Mouse (Mus musculus) intestine, embryonic 16.5 days (tissue): ENCODE results near the gene Zer1. TPM values are rescaled to one million over a fixed set of nuclear protein-coding genes. Genes with fewer than 3 reads are reported as not detected.
A peak's percentile ranks its signal among the peaks of the same experiment; 100 is the strongest.
"Not testable (repeated sequence)": the region's sequence is repeated elsewhere in the genome, so short reads cannot be mapped to it uniquely, and the experiment has no call there.

Source experiments
- ATAC-seq: fragments of 200-750 bp; cut with Nextera tagmentation; 2 replicates; pipeline ENCODE4 v1.8.0; 2017; ENCODE audit warnings: moderate TSS enrichment, moderate library complexity
- H3K27ac ChIP-seq: fragments of 300-500 bp; sonication (generic); 2 replicates; pipeline ENCODE4 v1.5.1; 2014; ENCODE audit warnings: mild to moderate bottlenecking, low read length
- H3K27me3 ChIP-seq: fragments of 300-500 bp; sonication (generic); replicated peaks from 2 replicates; pipeline ENCODE4 v1.6.1; 2014; ENCODE audit warnings: low read length, control low read depth, mixed read lengths; ENCODE audit not compliant: control insufficient read depth, insufficient read depth
- H3K36me3 ChIP-seq: fragments of 300-500 bp; sonication (generic); 2 replicates; pipeline ENCODE4 v1.6.1; 2014; ENCODE audit warnings: low read length, control low read depth; ENCODE audit not compliant: control insufficient read depth, insufficient read depth
- H3K4me1 ChIP-seq: fragments of 300-500 bp; sonication (generic); 2 replicates; pipeline ENCODE4 v1.6.1; 2014; ENCODE audit warnings: low read length, control low read depth, mixed read lengths; ENCODE audit not compliant: control insufficient read depth, insufficient read depth
- H3K4me2 ChIP-seq: fragments of 300-500 bp; sonication (generic); 2 replicates; pipeline ENCODE4 v1.6.1; 2014; ENCODE audit warnings: low read depth, low read length, control low read depth
- H3K4me3 ChIP-seq: fragments of 300-500 bp; sonication (generic); 2 replicates; pipeline ENCODE4 v1.5.1; 2014; ENCODE audit warnings: mild to moderate bottlenecking, low read length
- H3K9ac ChIP-seq: fragments of 300-500 bp; sonication (generic); 2 replicates; pipeline ENCODE4 v1.6.1; 2014; ENCODE audit warnings: low read depth, low read length
- H3K9me3 ChIP-seq: fragments of 300-500 bp; sonication (generic); 2 replicates; pipeline ENCODE4 v1.6.1; 2016; ENCODE audit warnings: low read length, control low read depth; ENCODE audit not compliant: control insufficient read depth
- WGBS: fragments of 180-500 bp; shearing (Covaris S2); extraction: QIAGEN DNeasy Blood & Tissue Kit; methylation state at CpG from one replicate; pipeline ENCODE4 v1.1.7; 2014; 5-methylcytosine and 5-hydroxymethylcytosine counted together
- polyA plus RNA-seq: library from polyadenylated mRNA; unstranded; fragments of >200 nt; fragmentation: Nextera tagmentation; extraction: Ambion mirVana; gene quantifications from 2 replicates; pipeline ENCODE4 v1.2.1, GENCODE M21; 2015

Gene Zer1
- polyA plus RNA-seq, 1 experiment from 2014 or later, result 3.3 TPM

DNA sequence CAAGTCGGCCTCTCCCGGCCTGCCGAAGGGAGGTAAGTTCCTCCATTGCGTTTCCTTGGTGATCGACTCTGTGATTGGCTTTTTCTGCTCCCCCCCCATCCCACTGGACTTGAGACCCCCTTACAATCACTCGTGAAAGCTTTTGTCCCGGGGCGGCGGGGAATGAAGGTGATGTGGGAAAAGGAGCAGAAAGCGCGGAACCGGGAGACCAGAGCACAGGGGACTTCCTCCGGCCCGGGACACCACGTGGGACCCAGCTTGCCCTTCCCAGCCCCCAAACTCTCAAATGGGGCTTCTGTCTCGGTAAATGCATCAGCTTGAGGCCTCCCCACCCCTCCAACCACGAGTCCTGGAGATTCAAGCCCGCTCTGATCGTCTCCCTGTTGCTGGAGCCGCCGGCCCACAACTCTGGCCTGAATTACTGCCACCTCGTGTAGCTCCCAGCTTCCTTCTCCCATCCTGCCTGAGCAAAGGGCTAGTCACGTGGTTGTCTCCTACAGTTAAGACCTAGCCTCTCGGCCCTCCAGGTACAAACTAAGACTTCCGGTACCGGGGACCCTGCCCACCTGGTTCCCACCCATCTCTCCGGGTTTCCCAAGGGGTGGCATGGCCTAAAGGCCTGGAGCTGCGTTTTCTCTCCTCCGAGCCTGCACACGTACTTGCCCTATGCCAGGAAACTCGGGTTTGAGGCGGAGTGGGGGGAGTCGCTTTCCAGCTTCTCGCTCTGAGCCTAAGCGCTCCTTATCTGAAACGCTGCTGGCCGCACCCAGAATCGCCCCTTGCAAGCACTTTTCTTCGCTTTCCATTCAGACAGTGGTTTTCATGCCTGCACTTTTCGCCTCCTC is 61.9 kb downstream of the Zer1 start:
- H3K27ac ChIP-seq, result peak overlapping the region; percentile 98
- H3K9ac ChIP-seq, result peak overlapping the region; percentile 90
- no peaks in the 10 kb centered on the region for H3K27me3 ChIP-seq
- ATAC-seq, result peak; percentile 55
- no peaks in the 10 kb centered on the region for H3K9me3 ChIP-seq
- peak overlapping the region; percentile 69 for H3K4me3 ChIP-seq
- H3K4me1 ChIP-seq, result peaks cover 22% of the 10 kb centered on the region; the same call in 1 of the 2 replicates
- H3K4me2 ChIP-seq, result peak overlapping the region; percentile 72
- under 1% methylated on average over 40 of the region's 40 CpGs for WGBS
- H3K36me3 ChIP-seq, result no peaks in the 10 kb centered on the region

DNA sequence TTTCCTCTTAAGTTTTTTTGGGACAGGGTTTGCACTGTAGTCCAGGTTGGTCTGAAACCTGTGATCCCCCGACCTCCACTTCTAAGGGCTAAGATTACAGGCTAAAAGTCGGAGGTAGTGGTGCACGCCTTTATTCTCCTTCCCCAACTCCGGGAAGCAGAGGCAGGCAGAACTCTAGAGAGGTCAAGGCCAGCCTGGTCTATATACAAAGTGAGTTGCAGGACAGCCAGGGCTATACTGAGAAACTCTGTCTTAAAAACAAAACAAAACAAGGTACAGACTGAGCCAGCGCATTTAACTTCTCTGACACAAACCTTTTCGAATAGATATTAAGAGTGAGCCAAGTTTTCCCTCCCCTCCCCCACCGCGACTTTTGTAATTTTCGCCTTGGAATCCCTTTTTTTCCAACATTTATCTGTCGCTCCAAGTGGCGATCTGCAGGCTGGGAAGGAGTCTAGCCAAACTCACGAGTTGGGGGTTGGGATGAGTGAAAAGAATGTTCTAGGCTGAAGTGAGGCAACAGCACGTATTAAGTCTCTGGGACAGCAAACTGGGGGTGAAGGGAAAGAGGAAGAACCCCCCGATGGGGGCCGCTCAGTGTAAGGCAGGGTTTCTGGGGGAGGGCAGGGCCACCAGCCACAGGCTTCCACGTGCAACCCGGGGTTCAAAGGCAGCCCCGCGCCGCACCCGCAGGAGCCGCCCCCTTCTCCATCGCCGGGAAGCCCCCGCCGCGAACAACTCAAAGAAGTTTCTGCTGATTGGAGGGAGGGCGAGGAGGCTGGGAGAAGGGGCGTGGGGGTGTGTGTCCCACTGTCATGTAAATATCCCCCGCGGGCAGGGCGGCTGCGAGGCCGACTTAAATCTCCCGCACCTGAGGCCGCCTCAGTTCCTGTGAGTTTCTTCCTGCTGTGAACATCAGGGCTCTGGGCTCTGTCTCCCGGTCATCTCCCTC is 62.9 kb downstream of the Zer1 start:
- Histone ChIP-seq H3K27ac (peak overlapping the region; percentile 98), H3K4me2 (peak overlapping the region; percentile 72), H3K4me3 (peak overlapping the region; percentile 69), H3K27me3 (no peaks in the 10 kb centered on the region), H3K9ac (peak overlapping the region; percentile 90), H3K36me3 (no peaks in the 10 kb centered on the region), H3K9me3 (no peaks in the 10 kb centered on the region), H3K4me1 (peaks cover 22% of the 10 kb centered on the region; the same call in 1 of the 2 replicates)
- peak; percentile 5; the same call in 1 of the 2 replicates for ATAC-seq
- WGBS, result 9% methylated on average over 33 of the region's 37 CpGs

DNA sequence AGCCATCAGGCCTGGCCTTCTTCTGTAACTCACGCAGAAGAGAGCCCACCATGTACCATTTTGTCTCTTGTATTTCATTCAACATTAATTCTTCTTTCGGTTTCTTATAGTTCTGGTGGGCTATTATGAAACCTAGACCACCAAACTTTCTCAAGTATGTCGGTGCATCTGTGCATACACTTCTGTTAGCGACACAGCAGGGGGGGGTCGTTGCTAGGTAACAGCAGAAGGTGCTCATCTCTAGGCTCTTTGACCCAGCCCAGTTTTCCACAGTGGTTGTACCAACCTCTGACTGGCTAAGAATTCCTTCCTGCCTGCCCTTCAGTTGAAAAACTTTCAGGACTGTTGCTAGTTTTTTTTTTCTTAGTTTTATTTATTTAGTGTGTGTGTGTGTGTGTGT is 66.0 kb downstream of the Zer1 start:
- no peaks in the 10 kb centered on the region for H3K9me3 ChIP-seq
- 56% methylated on average over 5 of the region's 5 CpGs for WGBS
- no peak overlapping the region for H3K4me2 ChIP-seq
- no peaks in the 10 kb centered on the region for H3K27me3 ChIP-seq
- no peak overlapping the region for H3K9ac ChIP-seq
- ATAC-seq, result no peak
- no peak overlapping the region for H3K4me3 ChIP-seq
- H3K36me3 ChIP-seq, result no peaks in the 10 kb centered on the region
- H3K27ac ChIP-seq, result no peak overlapping the region
- peaks cover 2% of the 10 kb centered on the region; the same call in 1 of the 2 replicates for H3K4me1 ChIP-seq

DNA sequence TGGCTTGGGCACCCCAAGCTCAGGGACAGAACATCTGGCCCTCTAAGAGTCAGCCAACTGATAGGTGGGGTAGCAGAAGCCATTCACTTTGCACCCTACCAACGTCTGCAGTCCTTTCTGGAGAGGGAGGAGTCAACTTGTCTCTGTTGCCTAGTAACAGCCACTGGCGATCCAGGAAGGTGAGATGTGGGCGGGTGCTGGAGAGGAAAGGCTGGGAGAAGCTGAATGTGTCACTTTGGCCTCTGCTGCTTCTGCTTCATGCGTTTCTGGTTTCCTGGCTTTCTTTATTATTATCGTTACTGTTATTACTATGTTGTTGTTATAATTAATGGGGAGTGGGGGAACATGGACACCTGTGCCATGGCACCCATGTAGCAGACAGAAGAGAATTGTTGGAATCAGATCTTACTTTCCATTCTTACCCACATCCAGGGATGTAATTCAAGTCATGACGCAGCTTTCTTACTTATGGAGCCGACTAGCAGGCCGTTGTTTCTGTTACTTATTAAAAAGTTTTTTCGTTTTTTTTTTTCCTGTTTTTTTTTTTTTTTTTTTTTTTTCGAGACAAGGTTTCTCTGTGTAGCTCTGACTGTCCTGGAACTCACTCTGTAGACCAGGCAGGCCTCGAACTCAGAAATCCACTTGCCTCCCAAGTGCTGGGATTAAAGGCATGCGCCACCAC is 67.0 kb downstream of the Zer1 start, which contains the start of gene Set:
Gene Set (plus strand): TSS at position 156 of the 682 bp plus-strand sequence.
- 0 out of 2 replicates have a peak, but pooled peaks have one; percentile 18 for ATAC-seq
- Histone ChIP-seq H3K27me3 (no peaks in the 10 kb centered on the region), H3K27ac (no peak within 1 kb of the TSS), H3K4me3 (no peak within 1 kb of the TSS), H3K9ac (no peak within 1 kb of the TSS), H3K9me3 (no peaks in the 10 kb centered on the region), H3K4me1 (no peaks in the 10 kb centered on the region; the same call in 1 of the 2 replicates), H3K4me2 (no peak within 1 kb of the TSS), H3K36me3 (no peaks in the 10 kb centered on the region)
- WGBS, result 43% methylated on average over 12 of the region's 12 CpGs

DNA sequence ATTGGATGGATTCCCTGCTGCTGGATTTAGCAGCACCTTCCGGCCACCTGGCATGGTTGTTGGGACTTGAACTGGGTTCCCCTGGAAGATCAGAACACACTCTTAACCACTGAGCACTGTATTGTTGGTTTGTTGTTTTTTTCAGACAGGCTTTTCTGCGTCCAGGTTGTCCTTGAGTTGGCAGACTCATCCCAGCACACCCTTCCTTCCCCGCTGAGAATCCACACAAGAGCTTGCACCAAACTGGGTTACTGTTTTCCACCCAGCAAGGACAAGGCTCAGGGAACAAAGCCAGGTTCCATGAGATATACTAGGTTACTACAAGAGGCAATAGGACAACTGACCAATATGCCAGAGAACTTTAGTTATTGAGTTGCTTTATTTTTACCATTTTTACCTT is 67.6 kb downstream of the Zer1 start:
- Histone ChIP-seq H3K9ac (no peak overlapping the region), H3K9me3 (no peaks in the 10 kb centered on the region), H3K4me1 (no peaks in the 10 kb centered on the region; the same call in 1 of the 2 replicates), H3K4me3 (no peak overlapping the region), H3K27ac (no peak overlapping the region), H3K4me2 (no peak overlapping the region), H3K36me3 (no peaks in the 10 kb centered on the region), H3K27me3 (no peaks in the 10 kb centered on the region; the same call in 1 of the 2 replicates)
- WGBS, result 79% methylated on average over 3 of the region's 3 CpGs
- ATAC-seq, result no peak

DNA sequence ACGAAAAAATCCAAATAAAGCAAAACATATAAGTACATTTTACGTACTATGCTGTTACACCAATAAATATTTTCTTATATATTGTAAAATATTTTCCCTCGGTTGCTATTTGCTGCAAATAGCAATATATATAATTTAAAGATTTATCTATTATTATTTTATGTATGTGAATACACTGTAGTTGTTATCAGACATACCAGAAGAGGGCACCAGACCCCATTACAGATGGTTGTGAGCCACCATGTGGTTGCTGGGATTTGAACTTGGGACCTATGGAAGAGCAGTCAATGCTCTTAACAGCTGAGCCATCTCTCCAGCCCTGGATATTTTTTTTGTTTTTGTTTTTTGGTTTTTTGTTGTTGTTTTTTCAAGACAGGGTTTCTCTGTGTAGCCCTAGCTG is 69.1 kb downstream of the Zer1 start:
- H3K9me3 ChIP-seq, H3K4me2 ChIP-seq, H3K27me3 ChIP-seq, H3K36me3 ChIP-seq, ATAC-seq, H3K4me3 ChIP-seq, H3K9ac ChIP-seq, H3K4me1 ChIP-seq, H3K27ac ChIP-seq: not testable (repeated sequence)
- WGBS, result 95% methylated on average over 3 of the region's 3 CpGs

DNA sequence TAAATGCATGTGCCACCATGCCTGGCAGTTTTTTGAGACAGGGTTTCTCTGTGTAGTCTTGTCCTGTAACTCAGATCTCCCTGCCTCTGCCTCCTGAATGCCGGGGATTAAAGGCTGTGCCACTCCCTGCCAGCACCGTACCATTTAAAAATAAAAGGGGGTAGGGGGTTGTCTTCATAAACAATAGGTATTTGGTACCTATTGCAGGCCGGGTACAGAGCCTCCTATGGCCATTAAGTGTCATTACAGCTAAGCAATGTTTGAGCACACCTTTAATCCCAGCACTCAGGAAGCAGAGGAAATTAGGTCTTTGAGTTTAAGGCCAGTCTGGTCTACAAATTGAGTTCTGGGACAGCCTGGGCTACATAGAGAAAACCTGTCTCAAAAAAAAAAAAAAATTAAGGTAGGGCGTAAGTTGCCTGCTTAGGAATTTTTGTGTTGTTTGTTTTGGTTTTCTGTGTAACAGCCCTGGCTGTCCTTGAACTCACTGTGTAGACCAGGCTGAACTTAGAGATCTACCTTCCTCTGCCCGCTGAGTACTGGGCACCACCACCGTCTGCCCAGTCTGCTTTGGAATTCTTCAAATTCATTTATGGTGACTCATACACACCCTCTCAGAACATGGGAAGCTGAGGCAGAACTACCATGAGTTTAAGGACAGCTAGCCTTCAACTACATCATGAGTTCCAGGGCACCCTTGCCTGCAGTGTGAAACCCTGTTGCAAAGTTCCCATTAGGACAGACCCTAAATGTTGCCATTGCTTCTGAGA is 72.2 kb downstream of the Zer1 start:
- H3K36me3 ChIP-seq, result no peaks in the 10 kb centered on the region
- H3K9me3 ChIP-seq, result no peaks in the 10 kb centered on the region
- H3K4me1 ChIP-seq, result no peaks in the 10 kb centered on the region; the same call in 1 of the 2 replicates
- H3K4me3 ChIP-seq, result no peak overlapping the region
- no peak for ATAC-seq
- no peaks in the 10 kb centered on the region; the same call in 1 of the 2 replicates for H3K27me3 ChIP-seq
- H3K27ac ChIP-seq, result no peak overlapping the region
- no peak overlapping the region for H3K9ac ChIP-seq
- no peak overlapping the region for H3K4me2 ChIP-seq
- 44% methylated on average over 6 of the region's 6 CpGs for WGBS

DNA sequence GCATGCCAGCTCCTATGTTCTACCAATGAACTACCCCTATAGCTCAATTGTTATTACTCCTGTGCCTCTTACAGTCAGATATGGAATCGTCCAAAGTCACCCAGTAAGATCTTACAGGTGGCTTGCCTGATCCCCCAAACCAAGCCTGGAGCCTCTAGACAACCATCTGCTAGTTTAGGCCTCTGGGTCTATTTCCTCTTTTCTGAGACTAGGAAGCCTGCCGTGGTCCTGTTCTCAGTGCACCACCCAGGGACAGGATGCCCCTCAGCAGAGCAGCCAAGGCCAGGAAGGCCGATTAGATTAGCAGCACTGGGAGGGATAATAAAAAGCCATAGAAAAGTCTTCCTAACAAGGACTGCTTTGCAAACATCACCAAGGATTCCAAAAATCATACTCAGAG is 74.6 kb downstream of the Zer1 start:
- 79% methylated on average over 3 of the region's 3 CpGs for WGBS
- H3K4me1 ChIP-seq, result no peaks in the 10 kb centered on the region
- no peaks in the 10 kb centered on the region for H3K9me3 ChIP-seq
- H3K27ac ChIP-seq, result no peak overlapping the region
- no peak for ATAC-seq
- H3K36me3 ChIP-seq, result no peaks in the 10 kb centered on the region
- no peaks in the 10 kb centered on the region; the same call in 1 of the 2 replicates for H3K27me3 ChIP-seq
- no peak overlapping the region for H3K9ac ChIP-seq
- no peak overlapping the region for H3K4me2 ChIP-seq
- H3K4me3 ChIP-seq, result no peak overlapping the region
